Mouse (Mus musculus) stomach, postnatal 0 days (tissue): ENCODE data around the gene Tmem132d. TPM values are rescaled to one million over a fixed set of nuclear protein-coding genes. Genes with fewer than 3 reads are reported as not detected.
A peak's percentile ranks its signal among the peaks of the same experiment; 100 is the strongest.

ENCODE experiments used
- ATAC-seq: fragments of 200-750 bp; cut with Nextera tagmentation; 2 replicates; pipeline ENCODE4 v1.8.0; 2017; ENCODE audit not compliant: low FRiP score, low TSS enrichment
- DNase-seq: peaks from one replicate; pipeline ENCODE4 v3.0.0-alpha.2; 2016; ENCODE audit warnings: low spot score
- H3K27ac ChIP-seq: fragments of 300-500 bp; sonication (generic); replicated peaks from 2 replicates; pipeline ENCODE4 v1.5.1; 2014; ENCODE audit warnings: mild to moderate bottlenecking, control low read depth
- H3K27me3 ChIP-seq: fragments of 300-500 bp; sonication (generic); 2 replicates; pipeline ENCODE4 v1.6.1; 2014; ENCODE audit warnings: low read length; ENCODE audit not compliant: control insufficient read depth, insufficient read depth
- H3K36me3 ChIP-seq: fragments of 300-500 bp; sonication (generic); 2 replicates; pipeline ENCODE4 v1.6.1; 2014; ENCODE audit warnings: low read length, mixed read lengths; ENCODE audit not compliant: control insufficient read depth, insufficient read depth
- H3K4me1 ChIP-seq: fragments of 300-500 bp; sonication (generic); replicated peaks from 2 replicates; pipeline ENCODE4 v1.6.1; 2014; ENCODE audit warnings: antibody characterized with exemption; ENCODE audit not compliant: control insufficient read depth, insufficient read depth
- H3K4me2 ChIP-seq: fragments of 300-500 bp; sonication (generic); replicated peaks from 2 replicates; pipeline ENCODE4 v1.6.1; 2014; ENCODE audit warnings: low read depth, mild to moderate bottlenecking, control low read depth, moderate library complexity
- H3K4me3 ChIP-seq: fragments of 300-500 bp; sonication (generic); 2 replicates; pipeline ENCODE4 v1.5.1; 2014; ENCODE audit warnings: low read depth, low read length, control low read depth
- H3K9ac ChIP-seq: fragments of 300-500 bp; sonication (generic); 2 replicates; pipeline ENCODE4 v1.6.1; 2014; ENCODE audit warnings: mild to moderate bottlenecking, low read length, control low read depth, mixed read lengths
- H3K9me3 ChIP-seq: fragments of 300-500 bp; sonication (generic); 2 replicates; pipeline ENCODE4 v1.6.1; 2016; ENCODE audit warnings: low read length; ENCODE audit not compliant: control insufficient read depth
- CTCF ChIP-seq: IDR thresholded peaks from 2 replicates; pipeline ENCODE4 v1.5.1; 2016; ENCODE audit warnings: antibody characterized with exemption, low read depth, mild to moderate bottlenecking, moderate library complexity
- EP300 ChIP-seq: optimal IDR thresholded peaks from 2 replicates; pipeline ENCODE3; 2016; ENCODE audit warnings: antibody characterized with exemption
- WGBS: fragments of 180-500 bp; shearing (Covaris S2); extraction: QIAGEN DNeasy Blood & Tissue Kit; methylation state at CpG from one replicate; pipeline ENCODE4 v1.1.7; 2014; 5-methylcytosine and 5-hydroxymethylcytosine counted together
- polyA plus RNA-seq: library from polyadenylated mRNA; unstranded; fragments of >200 nt; fragmentation: Nextera tagmentation; extraction: Ambion mirVana; gene quantifications from 2 replicates; pipeline ENCODE4 v1.2.1, GENCODE M21; 2015

Tmem132d gene
- polyA plus RNA-seq, 1 experiment from 2014 or later, result 0.16 TPM

DNA sequence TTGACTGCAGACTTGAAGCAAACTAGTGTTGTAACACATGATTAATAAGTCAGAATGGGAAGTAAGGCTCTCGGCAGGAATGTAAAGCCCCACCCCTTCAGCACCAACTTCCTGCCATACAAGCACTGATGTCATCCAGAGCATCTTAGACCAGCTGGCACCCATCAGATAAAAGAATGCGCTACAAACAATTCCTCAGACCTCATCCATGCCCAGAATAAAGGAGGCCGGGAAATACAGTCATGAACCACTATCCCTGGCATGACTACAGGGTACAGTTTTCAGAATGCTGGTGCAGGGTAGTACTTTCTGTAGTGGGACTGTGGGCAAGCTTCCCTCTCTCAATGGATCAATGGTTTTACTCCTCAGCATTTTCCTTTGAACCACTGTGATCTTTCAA, 310.2 kb downstream of the Tmem132d start:
- no peak for ATAC-seq

DNA sequence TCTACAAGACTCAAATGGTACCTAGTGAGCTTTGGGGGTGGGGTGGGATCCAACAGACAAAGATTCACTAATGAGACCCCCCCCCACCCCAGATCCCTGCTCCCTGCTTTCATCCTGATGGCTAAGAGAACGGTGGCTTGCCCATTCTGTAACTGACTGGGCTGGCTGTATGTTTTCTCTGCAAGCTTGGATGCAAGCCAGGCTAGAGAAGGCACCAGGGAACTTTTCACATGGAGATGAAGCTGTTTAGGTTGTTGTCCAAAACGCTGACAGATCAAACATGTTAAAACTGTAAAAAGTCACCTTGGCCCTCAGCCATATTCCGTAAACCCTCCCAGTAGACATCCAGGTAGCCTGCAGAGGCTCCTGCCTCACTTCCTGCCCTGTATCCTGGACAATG, 313.7 kb downstream of the Tmem132d start:
- Histone ChIP-seq H3K4me3 (no peak overlapping the region), H3K36me3 (no peaks in the 10 kb centered on the region), H3K4me2 (no peak overlapping the region), H3K27ac (no peak overlapping the region), H3K9me3 (no peaks in the 10 kb centered on the region), H3K27me3 (no peaks in the 10 kb centered on the region), H3K9ac (no peak overlapping the region), H3K4me1 (no peaks in the 10 kb centered on the region)
- TF ChIP-seq CTCF, result no peak
- TF ChIP-seq EP300, result no peak
- DNase-seq, result no peak
- 47% methylated on average over 3 of the region's 3 CpGs for WGBS
- ATAC-seq, result no peak

More for the DNA sequence above, 310.2 kb downstream of the Tmem132d start:
- Histone ChIP-seq H3K4me2 (no peak overlapping the region), H3K9ac (no peak overlapping the region), H3K9me3 (no peaks in the 10 kb centered on the region), H3K27ac (no peak overlapping the region), H3K4me3 (no peak overlapping the region), H3K4me1 (no peaks in the 10 kb centered on the region), H3K36me3 (no peaks in the 10 kb centered on the region), H3K27me3 (no peaks in the 10 kb centered on the region)
- 48% methylated on average over 3 of the region's 3 CpGs for WGBS
- no peak for TF ChIP-seq EP300
- TF ChIP-seq CTCF, result no peak
- DNase-seq, result no peak

DNA sequence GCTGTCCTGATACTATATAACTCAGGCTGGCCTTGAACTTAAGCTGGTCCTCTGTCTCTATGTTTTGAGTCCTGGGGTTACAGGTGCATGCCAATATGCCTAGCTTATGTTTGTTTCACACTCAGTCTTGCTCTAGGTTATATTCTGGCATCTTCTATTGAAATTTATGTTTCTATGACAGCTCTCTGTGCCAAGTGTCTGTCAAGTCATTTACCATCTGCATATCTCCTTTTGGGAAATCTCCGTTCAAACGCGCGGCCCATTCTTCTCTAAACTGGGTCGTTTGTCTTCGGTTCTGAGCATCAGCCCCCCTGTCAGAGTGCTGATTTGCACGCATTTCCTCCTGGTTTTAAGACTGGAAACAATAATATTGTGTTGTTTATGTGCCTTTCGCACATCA, 319.8 kb downstream of the Tmem132d start:
- ATAC-seq, result no peak
- WGBS, result 86% methylated on average over 8 of the region's 8 CpGs
- no peak overlapping the region for H3K4me3 ChIP-seq

DNA sequence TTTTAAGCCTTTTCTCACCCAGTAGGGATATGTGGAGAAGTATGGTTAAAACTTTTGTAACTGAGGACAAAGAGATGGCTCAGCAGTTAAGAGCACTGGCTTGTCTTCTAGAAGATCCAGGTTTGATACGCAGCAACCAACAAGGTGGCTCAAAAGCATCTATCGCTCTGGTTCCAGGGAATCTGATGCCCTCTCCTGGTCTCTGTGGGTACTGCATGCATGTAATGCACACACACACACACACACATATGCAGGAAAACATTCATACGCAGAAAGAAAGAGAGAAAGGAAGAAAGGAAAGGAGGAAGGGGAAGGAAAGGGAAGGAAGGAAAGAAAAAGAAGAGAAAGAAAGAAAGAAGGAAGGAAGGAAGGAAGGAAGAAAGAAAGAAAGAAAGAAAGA, 320.4 kb downstream of the Tmem132d start:
- no peaks in the 10 kb centered on the region for H3K9me3 ChIP-seq
- no peaks in the 10 kb centered on the region for H3K36me3 ChIP-seq
- H3K4me3 ChIP-seq, result no peak overlapping the region
- DNase-seq (no peak), ATAC-seq (no peak)
- H3K4me2 ChIP-seq, result no peak overlapping the region
- no peak overlapping the region for H3K27ac ChIP-seq
- H3K9ac ChIP-seq, result no peak overlapping the region
- 94% methylated on average over 3 of the region's 3 CpGs for WGBS
- H3K27me3 ChIP-seq, result no peaks in the 10 kb centered on the region
- TF ChIP-seq EP300 (no peak), CTCF (0 out of 2 replicates have a peak, but pooled peaks have one; percentile 4)
- H3K4me1 ChIP-seq, result no peaks in the 10 kb centered on the region

More for the DNA sequence above, 319.8 kb downstream of the Tmem132d start:
- Histone ChIP-seq H3K27ac (no peak overlapping the region), H3K27me3 (no peaks in the 10 kb centered on the region), H3K9ac (no peak overlapping the region), H3K36me3 (no peaks in the 10 kb centered on the region), H3K9me3 (no peaks in the 10 kb centered on the region), H3K4me1 (no peaks in the 10 kb centered on the region), H3K4me2 (no peak overlapping the region)
- no peak for DNase-seq
- TF ChIP-seq EP300, result no peak
- no peak for TF ChIP-seq CTCF

DNA sequence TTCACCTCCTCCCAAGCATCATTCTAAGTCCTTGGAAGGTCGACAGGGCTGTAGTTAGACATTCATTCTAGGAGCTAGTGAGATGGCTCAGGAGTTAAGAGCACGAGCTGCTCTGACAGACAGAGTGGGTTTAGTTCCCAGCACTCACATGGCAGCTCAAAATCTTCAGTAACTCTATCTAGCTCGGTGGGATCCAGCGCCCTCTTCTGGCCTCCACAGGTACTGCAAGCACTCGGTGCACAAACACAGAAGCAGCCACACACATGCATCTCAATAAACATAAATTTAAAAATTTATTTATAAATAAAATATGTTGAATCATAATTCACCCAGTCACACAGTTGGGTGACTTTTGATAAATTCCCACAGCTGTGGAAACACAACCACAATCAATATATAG, 321.2 kb downstream of the Tmem132d start:
- Histone ChIP-seq H3K4me1 (no peaks in the 10 kb centered on the region), H3K9me3 (no peaks in the 10 kb centered on the region), H3K4me2 (no peak overlapping the region), H3K27me3 (no peaks in the 10 kb centered on the region), H3K36me3 (no peaks in the 10 kb centered on the region), H3K4me3 (no peak overlapping the region), H3K9ac (no peak overlapping the region), H3K27ac (no peak overlapping the region)
- ATAC-seq (no peak), DNase-seq (no peak)
- 77% methylated on average over 5 of the region's 5 CpGs for WGBS
- TF ChIP-seq CTCF (no peak), EP300 (no peak)

DNA sequence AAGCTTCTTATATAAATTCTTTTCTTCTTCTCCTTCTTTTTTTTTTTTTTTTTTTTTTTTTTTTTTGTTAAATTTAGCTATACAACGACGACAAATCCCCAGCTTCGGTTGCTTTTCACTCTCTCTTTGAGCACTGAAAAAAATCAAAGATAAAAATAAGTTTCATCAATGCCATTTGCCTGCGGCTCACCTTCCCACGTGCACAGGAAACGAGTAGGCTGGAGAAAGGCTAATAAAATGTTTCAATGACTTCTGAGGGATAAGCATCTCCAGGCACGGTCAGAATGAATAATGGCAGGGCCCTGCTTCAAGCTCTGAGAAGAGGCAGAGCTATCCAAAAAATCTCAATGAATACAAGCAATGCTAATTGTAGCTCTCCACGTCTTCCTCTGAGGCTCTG, 330.3 kb downstream of the Tmem132d start:
- Histone ChIP-seq H3K4me1 (no peaks in the 10 kb centered on the region), H3K27me3 (no peaks in the 10 kb centered on the region), H3K36me3 (no peaks in the 10 kb centered on the region), H3K27ac (no peak overlapping the region), H3K9ac (no peak overlapping the region), H3K9me3 (no peaks in the 10 kb centered on the region), H3K4me2 (no peak overlapping the region), H3K4me3 (no peak overlapping the region)
- WGBS, result 71% methylated on average over 8 of the region's 8 CpGs
- no peak for DNase-seq
- TF ChIP-seq EP300, result no peak
- TF ChIP-seq CTCF, result no peak
- no peak for ATAC-seq
